ENCODE assay signal across 8 mouse cellular contexts in the genomic region with DNA sequence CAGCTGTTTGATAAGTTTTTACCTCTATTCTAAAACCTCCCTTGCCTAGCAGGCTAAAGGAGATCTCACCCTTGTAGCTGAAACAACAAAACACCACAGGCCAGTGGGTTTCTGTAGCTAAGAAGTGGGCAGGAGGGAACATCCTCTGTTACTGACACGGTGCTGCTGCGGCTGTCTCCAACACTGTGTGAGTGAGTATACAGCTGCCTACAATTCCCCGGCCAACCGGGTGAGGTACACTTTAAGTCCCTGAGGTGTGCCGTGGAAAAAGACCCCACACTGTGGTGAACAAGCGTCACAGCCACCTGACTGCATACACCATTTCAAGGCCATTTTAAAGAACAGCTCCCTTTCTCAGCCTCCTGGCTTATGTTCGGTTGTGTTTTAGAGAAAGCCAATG.
A peak's percentile ranks its signal among the peaks of the same experiment; 100 is the strongest.
DNase-seq lines count a peak whose midpoint lies in the region; ATAC-seq lines count a peak whose summit lies in the region.

No protein-coding gene starts in this region.

- H3K27me3 ChIP-seq in hindbrain, embryonic 13.5 days = no peaks in the 10 kb centered on the region
- H3K27me3 ChIP-seq in hindbrain, embryonic 12.5 days = no peaks in the 10 kb centered on the region
- no peaks in the 10 kb centered on the region for H3K27me3 ChIP-seq in forebrain, embryonic 16.5 days (replicated peaks; ENCODE audit: control insufficient read depth, insufficient read depth, low read length)

- DNase-seq in ES-CJ7 (ENCODE audit: low read depth, low spot score) = peak; percentile 21
- peak; percentile 6 for DNase-seq in lung, postnatal 36 days
- DNase-seq in thymus, adult 18-20 months = peak; percentile 20 to 38
- DNase-seq in cerebellum, adult 8-10 months = no peak
- DNase-seq in heart, adult 8-10 months (ENCODE audit: low spot score) = no peak

- peaks cover 11% of the 10 kb centered on the region for H3K4me1 ChIP-seq in hindbrain, embryonic 13.5 days (replicated peaks)
- H3K4me1 ChIP-seq in hindbrain, embryonic 12.5 days = no peaks in the 10 kb centered on the region
- H3K4me1 ChIP-seq in forebrain, embryonic 16.5 days (replicated peaks; ENCODE audit: control insufficient read depth, insufficient read depth, low read length) = peaks cover 13% of the 10 kb centered on the region

- 36% methylated on average over 7 of the region's 7 CpGs for WGBS in hindbrain, embryonic 13.5 days
- WGBS in hindbrain, embryonic 12.5 days = 42% methylated on average over 7 of the region's 7 CpGs
- 21% methylated on average over 7 of the region's 7 CpGs for whole genome bisulfite sequencing in forebrain, embryonic 16.5 days

- H3K4me3 ChIP-seq in hindbrain, embryonic 13.5 days = no peak overlapping the region
- H3K4me3 ChIP-seq in hindbrain, embryonic 12.5 days = no peak overlapping the region
- no peak overlapping the region for H3K4me3 ChIP-seq in forebrain, embryonic 16.5 days (replicated peaks; ENCODE audit: low read length)

- peak overlapping the region; percentile 2; the same call in 1 of the 2 replicates for H3K9ac ChIP-seq in hindbrain, embryonic 13.5 days
- H3K9ac ChIP-seq in hindbrain, embryonic 12.5 days = no peak overlapping the region
- H3K9ac ChIP-seq in forebrain, embryonic 16.5 days (replicated peaks; ENCODE audit: low read depth, low read length) = no peak overlapping the region; the same call in 1 of the 2 replicates

- H3K27ac ChIP-seq in hindbrain, embryonic 13.5 days = peak overlapping the region; percentile 49
- H3K27ac ChIP-seq in hindbrain, embryonic 12.5 days = no peak overlapping the region
- H3K27ac ChIP-seq in forebrain, embryonic 16.5 days (ENCODE audit: low read length) = peak overlapping the region; percentile 41

- no peaks in the 10 kb centered on the region for H3K36me3 ChIP-seq in hindbrain, embryonic 13.5 days
- H3K36me3 ChIP-seq in hindbrain, embryonic 12.5 days = no peaks in the 10 kb centered on the region
- H3K36me3 ChIP-seq in forebrain, embryonic 16.5 days (ENCODE audit: control insufficient read depth, insufficient read depth) = no peaks in the 10 kb centered on the region

- no peak overlapping the region for H3K4me2 ChIP-seq in hindbrain, embryonic 13.5 days
- no peak overlapping the region for H3K4me2 ChIP-seq in hindbrain, embryonic 12.5 days (replicated peaks)
- H3K4me2 ChIP-seq in forebrain, embryonic 16.5 days (ENCODE audit: low read length) = peak overlapping the region; percentile 28

- H3K9me3 ChIP-seq in hindbrain, embryonic 13.5 days = no peaks in the 10 kb centered on the region
- H3K9me3 ChIP-seq in hindbrain, embryonic 12.5 days (replicated peaks) = no peaks in the 10 kb centered on the region
- no peaks in the 10 kb centered on the region for H3K9me3 ChIP-seq in forebrain, embryonic 16.5 days (ENCODE audit: control insufficient read depth, low read length)

- peak; percentile 65 for ATAC-seq in hindbrain, embryonic 13.5 days (ENCODE audit: low FRiP score)
- no peak for ATAC-seq in hindbrain, embryonic 12.5 days (ENCODE audit: low FRiP score)
- ATAC-seq in forebrain, embryonic 16.5 days = peak; percentile 66

Comparison
In these comparisons a context has a peak if more than half of its experiments do, and no peak if none do; other contexts are left out.
1. DNase-seq: peak in ES-CJ7 (single experiment), lung, postnatal 36 days (single experiment) and thymus, adult 18-20 months (2 of 2); none in cerebellum, adult 8-10 months (single experiment) and heart, adult 8-10 months (single experiment).